Mouse (Mus musculus) hematopoietic stem cell, adult 5-6 weeks (primary cell): Measurements from ENCODE around the gene Katnal1. TPM values are rescaled to one million over a fixed set of nuclear protein-coding genes. Genes with fewer than 3 reads are reported as not detected.

ENCODE experiments used
- ATAC-seq, 2 experiments: fragments of 125-278 bp in 1 of 2; replicated peaks in 1 of 2; 2 replicates each; pipeline ENCODE4 v1.8.0; 2016 to 2017; ENCODE audit warnings: inconsistent platforms in 2 of 2, mild to moderate bottlenecking in 2 of 2, moderate number of reproducible peaks in 2 of 2, low read depth in 1 of 2, moderate TSS enrichment in 1 of 2; ENCODE audit not compliant: low FRiP score in 2 of 2, poor library complexity in 2 of 2, severe bottlenecking in 2 of 2, insufficient read depth in 1 of 2, low TSS enrichment in 1 of 2
- total RNA-seq: library from RNA; stranded (forward); fragments of 172-1452, 232-1000 nt; gene quantifications from 2 replicates; pipeline ENCODE4 v1.2.3, GENCODE M21; 2017

Katnal1 gene
- total RNA-seq, 1 experiment from 2014 or later: 13.6 TPM

- no peak for ATAC-seq
Measured at GRCm38 (mm10) chr5:148958355-148958754, 29.2 kb upstream of the Katnal1 start.

GRCm38 (mm10) chr5:148956898-148957535 is 27.9 kb upstream of the Katnal1 start:
- ATAC-seq: no peak

- ATAC-seq: no peak
Measured at GRCm38 (mm10) chr5:148956091-148956490, 27.0 kb upstream of the Katnal1 start.

GRCm38 (mm10) chr5:148955575-148955974 is 26.5 kb upstream of the Katnal1 start:
- ATAC-seq: no peak

GRCm38 (mm10) chr5:148954314-148955060 is 25.4 kb upstream of the Katnal1 start:
- peak; percentile 37 to 44; a peak in 2 of 4 replicates for ATAC-seq

- ATAC-seq: no peak
Measured at GRCm38 (mm10) chr5:148953098-148953497, 24.0 kb upstream of the Katnal1 start.

- no peak for ATAC-seq
Measured at GRCm38 (mm10) chr5:148952419-148952818, 23.3 kb upstream of the Katnal1 start.

GRCm38 (mm10) chr5:148951360-148951759 is 22.2 kb upstream of the Katnal1 start:
- ATAC-seq: no peak

- peak; percentile 85 to 86 for ATAC-seq
Measured at GRCm38 (mm10) chr5:148950064-148950463, 20.9 kb upstream of the Katnal1 start.

GRCm38 (mm10) chr5:148948577-148948976 is 19.5 kb upstream of the Katnal1 start:
- no peak for ATAC-seq

GRCm38 (mm10) chr5:148947412-148947811 is 18.3 kb upstream of the Katnal1 start:
- ATAC-seq: no peak

GRCm38 (mm10) chr5:148946787-148947186 is 17.7 kb upstream of the Katnal1 start:
- no peak for ATAC-seq

- no peak for ATAC-seq
Measured at GRCm38 (mm10) chr5:148945735-148946134, 16.6 kb upstream of the Katnal1 start.

GRCm38 (mm10) chr5:148944024-148944423 is 14.9 kb upstream of the Katnal1 start:
- ATAC-seq: no peak

GRCm38 (mm10) chr5:148943444-148943843 is 14.3 kb upstream of the Katnal1 start:
- no peak for ATAC-seq

GRCm38 (mm10) chr5:148942957-148943356 is 13.8 kb upstream of the Katnal1 start:
- no peak for ATAC-seq

- ATAC-seq: no peak
Measured at GRCm38 (mm10) chr5:148942305-148942704, 13.2 kb upstream of the Katnal1 start.

- no peak for ATAC-seq
Measured at GRCm38 (mm10) chr5:148941867-148942266, 12.7 kb upstream of the Katnal1 start.

- ATAC-seq: no peak
Measured at GRCm38 (mm10) chr5:148939948-148940382, 10.8 kb upstream of the Katnal1 start.
